Mouse (Mus musculus): ENCODE measurements around the gene Atg16l2.

Atg16l2 gene

DNA sequence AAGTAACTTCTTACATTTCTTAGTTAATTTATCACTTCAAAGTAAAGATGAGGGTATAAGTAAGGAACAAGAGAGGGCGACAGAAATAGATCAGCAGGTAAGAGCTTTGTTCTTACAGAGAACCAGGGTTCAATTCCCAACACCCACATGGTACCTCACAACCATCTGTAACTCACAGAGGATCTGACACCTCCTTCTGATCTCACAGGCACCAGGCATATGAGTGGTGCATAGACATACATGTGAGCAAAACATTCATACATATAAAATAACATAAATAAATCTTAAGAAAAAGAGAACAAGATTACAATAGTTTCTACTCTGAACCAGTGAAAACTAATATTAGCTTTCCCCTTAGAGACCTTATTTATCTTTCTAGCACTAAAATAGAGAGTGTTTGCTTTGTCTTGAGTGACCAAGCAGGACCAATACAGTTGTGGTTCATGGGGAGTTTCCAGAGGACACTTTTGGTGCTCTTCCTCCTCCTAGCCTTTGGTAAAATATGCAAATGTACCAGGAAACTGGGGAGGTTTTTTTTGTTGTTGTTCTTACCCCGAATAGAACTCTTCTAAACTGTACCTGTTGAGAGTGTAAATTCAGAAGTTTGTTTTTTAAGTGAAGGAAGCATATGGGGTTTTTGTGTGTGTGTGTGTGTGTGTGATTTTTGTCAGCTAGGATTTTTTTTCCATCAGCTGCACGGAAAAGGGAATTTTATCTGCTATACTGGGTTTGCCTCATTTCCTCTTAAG lies 88.4 kb downstream of the Atg16l2 start:
- DNase-seq, result peak; percentile 10
